In genomic region chr4:62659861-62660553, GRCm38 (mm10) we compare ENCODE assay signal across 8 mouse cellular contexts.
DNase-seq lines count a peak whose midpoint lies in the region; ATAC-seq lines count a peak whose summit lies in the region.

No protein-coding gene starts in this region.

- DNase-seq in heart, postnatal 25 days (ENCODE audit: low spot score) = no peak
- DNase-seq in ES-CJ7 (ENCODE audit: low read depth, low spot score) = peak; percentile 24
- DNase-seq in forelimb bud, embryonic 11.5 days (ENCODE audit: low read depth, low spot score) = peak; percentile 43
- DNase-seq in urinary bladder, postnatal 36 days (ENCODE audit: low spot score in 2 of 2) = no peak
- DNase-seq in urinary bladder, adult 18-20 months (ENCODE audit: low spot score in 2 of 2) = no peak
- no peak for DNase-seq in thymus, postnatal 0 days (ENCODE audit: low spot score)

- H3K9me3 ChIP-seq in heart, embryonic 11.5 days (replicated peaks; ENCODE audit: control insufficient read depth, low read length) = no peaks in the 10 kb centered on the region
- H3K9me3 ChIP-seq in midbrain, embryonic 13.5 days = no peaks in the 10 kb centered on the region

- 17% methylated on average over 14 of the region's 14 CpGs for WGBS in heart, embryonic 11.5 days (ENCODE audit: insufficient replicate concordance)
- WGBS in midbrain, embryonic 13.5 days = 10% methylated on average over 14 of the region's 14 CpGs

- H3K4me1 ChIP-seq in heart, embryonic 11.5 days (ENCODE audit: control insufficient read depth, insufficient read depth, low read length) = peaks cover 48% of the 10 kb centered on the region
- peaks cover 45% of the 10 kb centered on the region for H3K4me1 ChIP-seq in midbrain, embryonic 13.5 days (replicated peaks)

- peak overlapping the region; percentile 74 for H3K27ac ChIP-seq in heart, embryonic 11.5 days (ENCODE audit: low read depth, low read length)
- peak overlapping the region; percentile 70 for H3K27ac ChIP-seq in midbrain, embryonic 13.5 days

- peak overlapping the region; percentile 59; the same call in 1 of the 2 replicates for H3K9ac ChIP-seq in heart, embryonic 11.5 days (ENCODE audit: low read depth, low read length)
- no peak overlapping the region for H3K9ac ChIP-seq in midbrain, embryonic 13.5 days (replicated peaks)

- no peak overlapping the region for H3K4me3 ChIP-seq in heart, embryonic 11.5 days (ENCODE audit: low read depth, low read length)
- H3K4me3 ChIP-seq in midbrain, embryonic 13.5 days (replicated peaks) = no peak overlapping the region

- peak overlapping the region; percentile 49 for H3K4me2 ChIP-seq in heart, embryonic 11.5 days
- no peak overlapping the region for H3K4me2 ChIP-seq in midbrain, embryonic 13.5 days (replicated peaks)

- ATAC-seq in heart, embryonic 11.5 days (replicated peaks; ENCODE audit: insufficient number of reproducible peaks, low FRiP score, low TSS enrichment) = peak; percentile 20; the same call in 1 of the 2 replicates
- no peak for ATAC-seq in midbrain, embryonic 13.5 days

- intact Hi-C loops in heart, postnatal 25 days (cut with DNase I) = no loop called here

- H3K27me3 ChIP-seq in heart, embryonic 11.5 days (ENCODE audit: control insufficient read depth, insufficient read depth, low read length) = peaks cover 7% of the 10 kb centered on the region; the same call in 1 of the 2 replicates
- no peaks in the 10 kb centered on the region for H3K27me3 ChIP-seq in midbrain, embryonic 13.5 days

- no peaks in the 10 kb centered on the region for H3K36me3 ChIP-seq in heart, embryonic 11.5 days (ENCODE audit: control insufficient read depth, insufficient read depth, low read length)
- H3K36me3 ChIP-seq in midbrain, embryonic 13.5 days = peaks cover 8% of the 10 kb centered on the region; the same call in 1 of the 2 replicates

Comparison
In these comparisons a context has a peak if more than half of its experiments do, and no peak if none do; other contexts are left out.
1. DNase-seq: peak in ES-CJ7 (single experiment) and forelimb bud, embryonic 11.5 days (single experiment); none in heart, postnatal 25 days (single experiment), urinary bladder, postnatal 36 days (0 of 2), urinary bladder, adult 18-20 months (0 of 2) and thymus, postnatal 0 days (single experiment).